Mouse (Mus musculus) layer of hippocampus, postnatal 10 days (tissue): Measurements from ENCODE around the gene Kyat1. TPM values are rescaled to one million over a fixed set of nuclear protein-coding genes. Genes with fewer than 3 reads are reported as not detected.
"Not testable (repeated sequence)": the region's sequence is repeated elsewhere in the genome, so short reads cannot be mapped to it uniquely, and the experiment has no call there.

ENCODE experiments used
- DNase-seq, 2 experiments: peaks; one replicate each; pipeline ENCODE4 v3.0.0; 2021; ENCODE audit warnings: low spot score in 2 of 2
- total RNA-seq, 2 experiments: library from RNA; stranded (reverse); gene quantifications; 2 replicates each; pipeline ENCODE4 v1.2.3; 2021

The Kyat1 gene
- total RNA-seq, 2 experiments from 2014 or later, result 16.4 to 17.6 TPM

- no peak for DNase-seq
These were observed 9.8 kb upstream of the Kyat1 start for GRCm38 (mm10) chr2:30215493-30215892.

- no peak for DNase-seq
These were observed 9.1 kb upstream of the Kyat1 start for GRCm38 (mm10) chr2:30214745-30215144.

- no peak for DNase-seq
These were observed 7.3 kb upstream of the Kyat1 start for GRCm38 (mm10) chr2:30212951-30213350.

- DNase-seq, result no peak
These were observed 6.5 kb upstream of the Kyat1 start for GRCm38 (mm10) chr2:30212169-30212545.

- no peak for DNase-seq
These were observed 5.9 kb upstream of the Kyat1 start for GRCm38 (mm10) chr2:30211408-30212168.

- DNase-seq, result no peak
These were observed 2.2 kb upstream of the Kyat1 start for GRCm38 (mm10) chr2:30207886-30208285.

GRCm38 (mm10) chr2:30207401-30207800 lies 1.8 kb upstream of the Kyat1 start:
- no peak for DNase-seq

GRCm38 (mm10) chr2:30205255-30205628 lies 405 bp downstream of the Kyat1 start:
- no peak for DNase-seq

- peak in 1 of 2 experiments; percentile 31 for DNase-seq
These were observed 2.2 kb downstream of the Kyat1 start for GRCm38 (mm10) chr2:30203439-30203838.

GRCm38 (mm10) chr2:30200388-30200925 lies 5.2 kb downstream of the Kyat1 start:
- DNase-seq, result no peak

- DNase-seq, result no peak
These were observed 5.7 kb downstream of the Kyat1 start for GRCm38 (mm10) chr2:30199984-30200383.

GRCm38 (mm10) chr2:30198021-30198420 lies 7.6 kb downstream of the Kyat1 start:
- no peak for DNase-seq

- no peak for DNase-seq
These were observed 11.0 kb downstream of the Kyat1 start for GRCm38 (mm10) chr2:30194656-30195055.

GRCm38 (mm10) chr2:30191790-30192580 lies 13.7 kb downstream of the Kyat1 start:
- no peak for DNase-seq

- no peak for DNase-seq
These were observed 20.0 kb downstream of the Kyat1 start for GRCm38 (mm10) chr2:30185681-30186080.

- DNase-seq, result no peak
These were observed 20.4 kb downstream of the Kyat1 start for GRCm38 (mm10) chr2:30185276-30185675.

- no peak for DNase-seq
These were observed 21.9 kb downstream of the Kyat1 start for GRCm38 (mm10) chr2:30183721-30184120.

- DNase-seq, result no peak
These were observed 23.2 kb downstream of the Kyat1 start for GRCm38 (mm10) chr2:30182424-30182823.

- not testable (repeated sequence) for DNase-seq
These were observed 26.9 kb downstream of the Kyat1 start for GRCm38 (mm10) chr2:30178711-30179110.

GRCm38 (mm10) chr2:30177700-30178675 lies 27.7 kb downstream of the Kyat1 start, which contains the start of gene Spout1:
TSS of gene Spout1 (minus strand) at chr2:30178459.
- peak; percentile 94 to 97 for DNase-seq

- no peak for DNase-seq
These were observed 29.1 kb downstream of the Kyat1 start for GRCm38 (mm10) chr2:30176561-30176960.
